Mouse (Mus musculus): ENCODE results near the gene Atad3a.
"Not testable (repeated sequence)": the region's sequence is repeated elsewhere in the genome, so short reads cannot be mapped to it uniquely, and the experiment has no call there.

Atad3a gene

GRCm38 (mm10) chr4:155774971-155775740 is 14.3 kb upstream of the Atad3a start:
- DNase-seq (ENCODE audit: extremely low spot score), result no peak

GRCm38 (mm10) chr4:155774280-155774754 is 13.4 kb upstream of the Atad3a start, which contains the start of gene Vwa1:
Gene Vwa1, minus strand, starts transcription at chr4:155774698.
- peak; percentile 87 for DNase-seq (ENCODE audit: extremely low spot score)

GRCm38 (mm10) chr4:155773335-155774078 is 12.6 kb upstream of the Atad3a start:
- DNase-seq (ENCODE audit: extremely low spot score), result no peak

- no peak for DNase-seq (ENCODE audit: extremely low spot score)
These were observed 11.9 kb upstream of the Atad3a start for GRCm38 (mm10) chr4:155772786-155773185.

GRCm38 (mm10) chr4:155771706-155772105 is 10.8 kb upstream of the Atad3a start:
- no peak for DNase-seq (ENCODE audit: extremely low spot score)

- DNase-seq (ENCODE audit: extremely low spot score), result no peak
These were observed 9.7 kb upstream of the Atad3a start for GRCm38 (mm10) chr4:155770626-155771025.

- DNase-seq (ENCODE audit: extremely low spot score), result peak; percentile 91
These were observed 9.1 kb upstream of the Atad3a start for GRCm38 (mm10) chr4:155769880-155770512.

GRCm38 (mm10) chr4:155769496-155769879 is 8.6 kb upstream of the Atad3a start:
- no peak for DNase-seq (ENCODE audit: extremely low spot score)

GRCm38 (mm10) chr4:155762357-155762756 is 1.5 kb upstream of the Atad3a start:
- DNase-seq (ENCODE audit: extremely low spot score), result no peak

GRCm38 (mm10) chr4:155761356-155762099 is 635 bp upstream of the Atad3a start:
- no peak for DNase-seq (ENCODE audit: extremely low spot score)

GRCm38 (mm10) chr4:155759862-155760612 is 856 bp downstream of the Atad3a start:
- no peak for DNase-seq (ENCODE audit: extremely low spot score)

- no peak for DNase-seq (ENCODE audit: extremely low spot score)
These were observed 3.9 kb downstream of the Atad3a start for GRCm38 (mm10) chr4:155757011-155757410.

GRCm38 (mm10) chr4:155746575-155747490 is 14.1 kb downstream of the Atad3a start:
- no peak for DNase-seq (ENCODE audit: extremely low spot score)

- DNase-seq (ENCODE audit: extremely low spot score), result no peak
These were observed 14.8 kb downstream of the Atad3a start for GRCm38 (mm10) chr4:155746036-155746548.

GRCm38 (mm10) chr4:155745136-155745535 is 15.8 kb downstream of the Atad3a start:
- DNase-seq (ENCODE audit: extremely low spot score), result no peak

GRCm38 (mm10) chr4:155744474-155744873 is 16.4 kb downstream of the Atad3a start:
- DNase-seq (ENCODE audit: extremely low spot score), result no peak

- no peak for DNase-seq (ENCODE audit: extremely low spot score)
These were observed 18.2 kb downstream of the Atad3a start for GRCm38 (mm10) chr4:155742684-155743083.

GRCm38 (mm10) chr4:155740681-155741080 is 20.2 kb downstream of the Atad3a start:
- DNase-seq (ENCODE audit: extremely low spot score), result not testable (repeated sequence)
